Mouse (Mus musculus) heart, postnatal 0 days (tissue): ENCODE measurements around the gene Gm1527.
"Not testable (repeated sequence)": the region's sequence is repeated elsewhere in the genome, so short reads cannot be mapped to it uniquely, and the experiment has no call there.

Experiments used
- CTCF ChIP-seq: IDR thresholded peaks from 2 replicates; pipeline ENCODE4 v1.5.1; 2016; ENCODE audit warnings: antibody characterized with exemption, control low read depth, low read depth
- EP300 ChIP-seq: IDR thresholded peaks from 2 replicates; pipeline ENCODE4 v1.6.1; 2016; ENCODE audit warnings: antibody characterized with exemption, low read depth

DNA sequence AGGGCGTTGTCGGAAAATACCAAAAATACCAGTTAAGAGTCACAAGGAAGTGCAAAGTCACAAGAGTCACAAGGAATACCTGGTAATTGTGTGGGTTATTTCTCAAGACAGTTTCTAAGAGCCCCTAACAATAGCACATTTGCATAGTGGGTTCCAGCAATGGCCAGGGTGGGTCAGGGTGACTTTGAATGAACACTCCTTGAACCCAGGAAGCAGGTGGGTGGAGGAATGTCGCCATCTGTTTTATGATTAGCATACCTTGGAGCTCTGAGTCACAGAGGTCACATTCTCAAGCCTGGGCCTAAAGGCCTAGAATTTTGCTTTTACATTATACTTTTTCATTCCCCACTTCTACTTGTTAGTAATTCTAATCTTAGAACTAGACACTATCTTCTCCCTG, 40.2 kb upstream of the Gm1527 start:
- TF ChIP-seq CTCF, EP300: not testable (repeated sequence)
